Mouse (Mus musculus): ENCODE results near the gene Tbc1d10c.

Tbc1d10c gene

GRCm38 (mm10) chr19:4159049-4159448, 32.0 kb downstream of the Tbc1d10c start:
- DNase-seq (ENCODE audit: low spot score) = no peak

DNA sequence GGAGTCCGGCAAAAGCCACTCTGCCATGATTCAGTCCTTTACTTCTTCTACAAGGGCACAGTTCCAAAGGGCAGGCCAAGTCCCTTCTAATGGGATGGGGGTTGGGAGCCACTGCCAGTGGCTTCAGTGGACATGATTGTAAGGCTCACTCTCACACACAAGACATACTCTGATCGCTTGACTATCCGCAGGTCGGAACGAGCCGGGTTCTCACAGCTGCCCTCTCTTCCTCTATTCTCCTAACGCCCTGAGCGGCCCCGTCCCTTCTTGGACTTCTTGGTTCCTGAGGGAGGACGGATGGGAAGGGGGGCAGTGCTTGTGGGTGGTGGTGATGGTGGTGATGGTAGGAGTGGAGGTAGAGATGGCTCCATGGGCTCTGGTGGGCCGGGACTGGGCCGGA, 34.3 kb downstream of the Tbc1d10c start:
- no peak for DNase-seq (ENCODE audit: low spot score)

DNA sequence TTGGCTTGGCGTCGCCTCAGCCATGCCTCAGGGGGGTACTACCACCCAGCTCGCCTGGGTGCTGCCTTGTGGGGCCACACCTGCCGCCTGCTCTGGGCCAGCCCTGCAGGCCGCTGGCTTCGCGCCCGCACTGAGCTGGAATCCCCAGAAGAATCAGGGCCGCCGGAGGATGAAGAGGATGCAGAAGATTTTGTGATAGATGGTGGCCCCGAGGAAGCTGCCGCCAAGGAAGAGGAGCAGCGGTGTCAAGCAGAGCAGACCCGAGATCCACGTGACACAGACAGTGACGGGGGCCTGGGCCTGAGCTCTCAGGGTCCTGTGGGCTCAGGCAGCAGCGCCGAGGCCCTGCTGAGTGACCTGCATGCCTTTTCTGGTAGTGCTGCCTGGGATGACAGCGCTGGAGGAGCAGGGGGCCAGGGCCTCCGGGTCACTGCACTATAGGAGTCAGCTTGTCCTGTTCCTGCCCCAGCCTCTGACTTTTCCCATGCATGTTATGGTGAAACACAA, 35.0 kb downstream of the Tbc1d10c start:
- no peak for DNase-seq (ENCODE audit: low spot score)

GRCm38 (mm10) chr19:4155223-4156072, 35.6 kb downstream of the Tbc1d10c start:
- DNase-seq (ENCODE audit: low spot score) = no peak

DNA sequence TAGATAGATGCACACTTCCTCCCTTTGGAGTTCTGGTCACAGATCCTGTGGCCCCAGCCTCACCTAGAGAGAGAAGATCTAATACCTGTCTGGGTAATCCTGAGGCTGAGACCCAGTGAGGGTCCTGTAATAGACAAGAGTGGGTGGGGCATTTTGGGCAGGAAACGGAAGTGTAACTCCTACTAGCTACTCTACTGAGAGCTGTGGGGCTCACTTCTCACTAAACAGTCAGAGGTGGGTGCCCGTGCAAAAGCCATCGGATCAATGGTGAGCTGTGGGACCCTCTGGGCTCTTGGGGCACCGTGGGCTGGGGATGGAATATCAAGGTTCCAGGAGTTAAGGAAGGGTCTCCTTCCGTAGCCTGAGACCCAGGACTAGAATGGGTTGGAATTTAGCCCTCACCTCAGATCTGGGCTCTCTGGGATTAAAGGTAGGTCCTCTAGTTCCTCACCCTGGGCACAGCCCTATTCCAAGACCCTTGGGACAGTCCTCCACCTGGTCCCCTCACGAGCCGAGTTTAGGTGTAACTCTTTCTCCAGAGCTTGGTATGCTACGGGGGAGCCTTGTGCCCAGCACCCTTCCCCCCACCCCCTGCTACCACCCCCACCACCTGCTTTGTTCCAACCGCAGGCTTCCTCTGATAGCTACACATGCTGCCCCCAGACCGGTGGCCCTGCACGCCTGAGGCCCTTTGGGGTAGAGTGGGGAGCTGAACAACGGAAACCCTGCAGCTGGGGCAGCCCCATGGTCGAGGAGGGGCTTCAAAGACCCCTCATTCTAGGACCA, 36.5 kb downstream of the Tbc1d10c start:
- DNase-seq (ENCODE audit: low spot score) = no peak

DNA sequence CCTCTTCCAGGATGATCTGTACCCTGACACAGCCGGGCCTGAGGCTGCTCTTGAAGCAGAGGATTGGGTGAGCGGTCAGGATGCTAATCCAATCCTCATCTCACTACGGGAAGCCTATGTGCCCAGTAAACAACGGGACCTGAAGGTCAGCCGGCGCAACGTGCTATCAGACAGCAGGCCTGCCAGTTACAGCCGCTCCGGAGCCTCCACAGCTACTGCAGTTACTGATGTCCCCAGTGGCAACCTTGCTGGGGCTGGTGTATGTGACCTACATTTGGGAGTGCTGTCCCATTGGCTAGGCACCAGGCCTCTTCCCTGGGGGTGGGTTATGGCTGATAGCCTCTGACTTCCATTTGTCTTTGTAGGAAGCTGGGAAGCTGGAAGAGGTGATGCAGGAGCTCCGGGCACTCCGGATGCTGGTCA, 37.8 kb downstream of the Tbc1d10c start, which contains the start of gene Ptprcap:
Gene Ptprcap (plus strand): TSS at position 373 of the 423 bp plus-strand sequence.
- peak; percentile 36 for DNase-seq (ENCODE audit: low spot score)

DNA sequence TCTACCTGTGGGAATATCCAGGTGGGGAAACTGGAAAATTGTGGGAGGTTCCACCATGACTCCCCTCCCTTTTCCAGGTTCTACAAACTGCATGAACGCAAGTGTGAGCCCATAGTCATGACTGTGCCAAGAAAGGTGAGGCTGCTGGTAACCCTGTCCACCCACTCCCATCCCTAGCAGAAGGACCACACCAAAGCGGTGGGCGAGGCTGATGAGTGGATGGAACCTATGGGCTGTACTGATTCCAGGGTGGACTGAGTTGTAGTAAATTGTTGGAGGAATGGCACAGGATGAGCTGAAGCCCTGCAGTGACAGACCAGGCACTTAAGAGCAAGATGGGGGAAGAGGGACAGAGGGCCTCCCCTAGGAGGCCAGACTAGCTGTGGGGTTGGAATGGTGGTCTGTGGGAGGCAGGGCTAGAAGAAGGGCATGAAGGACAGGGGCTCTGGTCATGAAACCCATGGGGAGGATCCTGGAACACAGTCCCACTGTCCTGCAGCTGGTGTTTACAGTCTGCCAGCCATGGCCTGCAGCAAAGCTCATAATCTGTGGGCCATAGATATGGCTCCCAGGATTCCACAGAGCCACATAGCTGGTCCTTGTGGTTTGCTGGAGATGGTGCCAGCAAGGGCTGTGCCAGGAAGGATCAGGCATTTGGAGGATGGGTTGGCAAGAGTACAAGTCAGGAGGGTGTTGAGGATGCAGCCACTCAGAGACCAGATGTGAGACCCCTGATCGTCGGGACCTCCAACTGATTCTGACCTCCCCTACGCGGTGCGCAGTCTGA, 38.4 kb downstream of the Tbc1d10c start:
- DNase-seq (ENCODE audit: low spot score) = no peak

DNA sequence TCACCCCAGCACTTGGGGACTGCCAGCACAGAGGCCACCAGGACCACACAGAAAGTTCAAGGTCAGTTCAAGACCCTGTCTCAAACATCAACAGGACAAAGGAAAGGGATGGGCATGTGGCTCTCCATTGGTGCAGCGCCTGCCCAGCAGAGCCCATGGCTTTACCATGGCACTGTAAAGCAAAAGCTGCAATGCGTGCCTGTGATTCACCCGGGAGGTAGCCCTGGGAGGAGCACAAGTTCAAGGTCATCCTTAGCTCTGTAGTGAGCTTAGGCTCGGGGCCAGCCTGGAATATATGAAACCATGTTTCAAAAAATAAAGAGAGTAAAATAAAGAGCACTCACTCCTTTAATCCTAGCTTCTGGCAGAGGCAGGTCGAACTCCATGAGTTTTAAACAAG, 39.2 kb downstream of the Tbc1d10c start:
- DNase-seq (ENCODE audit: low spot score) = no peak

GRCm38 (mm10) chr19:4151488-4151860, 39.6 kb downstream of the Tbc1d10c start:
- no peak for DNase-seq (ENCODE audit: low spot score)

DNA sequence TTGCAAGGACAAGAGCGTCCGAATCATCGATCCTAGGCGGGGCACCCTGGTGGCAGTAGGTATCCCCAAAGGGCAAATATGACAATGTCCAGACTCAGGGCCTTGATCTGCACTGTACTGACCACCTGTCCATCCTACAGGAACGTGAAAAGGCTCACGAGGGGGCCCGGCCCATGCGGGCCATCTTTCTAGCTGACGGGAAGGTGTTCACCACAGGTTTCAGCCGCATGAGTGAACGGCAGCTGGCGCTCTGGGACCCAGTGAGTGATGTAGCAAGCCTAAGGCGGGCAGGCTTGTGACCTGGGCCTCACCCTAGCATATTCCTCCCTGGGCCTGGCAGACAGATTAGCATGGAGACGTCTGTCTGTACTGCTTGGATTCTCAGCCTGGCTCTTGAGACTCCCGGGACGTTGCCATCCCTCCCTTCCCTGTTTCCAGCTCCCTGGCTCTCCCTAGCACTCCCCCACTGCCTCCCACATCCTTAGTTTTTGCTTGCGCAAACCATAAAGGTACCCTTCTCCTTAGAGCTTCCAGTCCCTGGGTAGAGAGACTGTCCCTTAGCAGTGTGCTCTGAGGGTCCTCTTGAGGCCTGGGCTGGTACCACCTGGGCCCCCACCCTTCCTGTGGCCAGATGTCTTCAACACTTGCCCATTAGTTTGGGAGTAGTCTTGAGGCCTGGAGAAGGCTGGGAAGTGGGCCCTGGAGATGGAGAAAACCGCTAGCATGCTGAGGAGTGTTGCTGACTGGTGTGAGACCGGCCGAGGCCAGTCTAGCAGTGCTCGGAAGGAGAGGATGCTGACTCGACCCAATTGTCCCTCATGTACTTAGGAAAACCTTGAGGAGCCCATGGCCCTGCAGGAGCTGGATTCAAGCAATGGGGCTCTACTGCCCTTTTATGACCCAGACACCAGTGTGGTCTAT, 40.3 kb downstream of the Tbc1d10c start:
- no peak for DNase-seq (ENCODE audit: low spot score)

GRCm38 (mm10) chr19:4149764-4150461, 41.2 kb downstream of the Tbc1d10c start:
- no peak for DNase-seq (ENCODE audit: low spot score)

DNA sequence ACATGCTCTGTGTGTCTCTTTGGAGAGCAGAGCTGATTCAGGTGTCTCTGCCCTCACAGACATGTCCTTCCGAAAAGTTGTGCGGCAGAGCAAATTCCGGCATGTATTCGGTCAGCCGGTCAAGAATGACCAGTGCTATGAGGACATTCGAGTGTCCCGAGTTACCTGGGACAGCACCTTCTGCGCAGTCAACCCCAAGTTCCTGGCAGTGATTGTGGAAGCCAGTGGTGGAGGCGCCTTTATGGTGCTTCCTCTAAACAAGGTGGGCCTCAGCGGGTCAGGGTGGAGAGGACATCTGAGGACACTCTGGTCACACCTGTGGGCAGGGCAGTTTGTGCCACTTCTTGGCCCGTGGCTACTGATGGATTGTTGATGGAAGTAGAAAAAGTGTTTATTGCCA, 41.8 kb downstream of the Tbc1d10c start:
- no peak for DNase-seq (ENCODE audit: low spot score)

DNA sequence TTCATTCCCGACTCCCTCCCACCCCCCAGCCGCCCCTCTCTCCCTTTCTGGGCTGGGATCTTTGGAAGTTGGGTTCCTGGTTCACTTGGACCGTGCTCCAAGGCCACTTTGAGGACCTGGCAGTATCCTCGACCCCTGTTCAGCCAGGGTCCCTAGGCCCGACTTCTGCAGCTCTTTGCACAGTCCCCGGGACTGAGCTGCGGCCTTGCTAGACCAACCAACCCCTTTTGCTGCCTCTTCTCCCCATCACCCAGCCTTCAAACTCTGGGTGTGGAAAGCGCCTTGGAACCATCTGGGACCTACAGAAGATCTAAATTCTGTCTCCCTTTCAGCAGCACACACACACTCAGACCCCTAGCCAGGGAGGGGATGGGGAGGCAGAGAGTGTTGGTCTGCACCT, 42.3 kb downstream of the Tbc1d10c start:
- DNase-seq (ENCODE audit: low spot score) = no peak

GRCm38 (mm10) chr19:4148491-4148806, 42.6 kb downstream of the Tbc1d10c start, which contains the start of gene Coro1b:
TSS of gene Coro1b (plus strand) at chr19:4148619.
- DNase-seq (ENCODE audit: low spot score) = peak; percentile 95

- no peak for DNase-seq (ENCODE audit: low spot score)
Observed at GRCm38 (mm10) chr19:4147782-4148490, 43.1 kb downstream of the Tbc1d10c start.

GRCm38 (mm10) chr19:4147022-4147405, 44.1 kb downstream of the Tbc1d10c start:
- DNase-seq (ENCODE audit: low spot score) = no peak

DNA sequence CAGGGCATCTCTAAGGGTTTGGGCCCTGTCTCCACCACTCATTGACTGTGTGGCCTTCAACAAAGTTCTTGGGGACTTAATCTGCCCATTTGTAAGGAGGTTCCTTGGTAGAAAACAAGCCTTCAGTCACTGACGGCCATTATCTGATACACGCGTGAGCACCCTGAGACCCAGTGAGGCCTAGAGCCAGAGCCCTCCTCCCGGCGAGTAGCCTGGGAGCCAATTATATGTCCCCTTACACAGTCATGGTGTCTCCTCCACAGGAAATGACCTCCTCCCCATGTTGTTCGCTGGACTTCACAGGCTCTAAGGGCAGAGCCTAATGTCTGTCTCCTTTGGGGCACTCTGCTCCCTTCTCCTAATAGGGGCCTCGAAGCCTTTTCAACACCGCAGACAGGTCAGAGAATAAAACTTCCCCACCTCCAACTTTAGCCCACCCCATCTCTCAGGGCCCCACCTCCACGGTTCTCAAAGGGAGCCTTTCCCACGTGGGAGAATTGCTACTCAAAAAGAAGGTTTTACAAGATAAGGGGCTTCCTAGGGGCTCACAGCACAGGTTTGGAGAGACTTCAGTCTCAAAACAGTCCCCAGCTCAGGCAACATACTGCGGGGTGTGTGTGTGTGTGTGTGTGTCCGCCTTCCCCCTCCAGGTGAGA, 44.6 kb downstream of the Tbc1d10c start:
- no peak for DNase-seq (ENCODE audit: low spot score)

DNA sequence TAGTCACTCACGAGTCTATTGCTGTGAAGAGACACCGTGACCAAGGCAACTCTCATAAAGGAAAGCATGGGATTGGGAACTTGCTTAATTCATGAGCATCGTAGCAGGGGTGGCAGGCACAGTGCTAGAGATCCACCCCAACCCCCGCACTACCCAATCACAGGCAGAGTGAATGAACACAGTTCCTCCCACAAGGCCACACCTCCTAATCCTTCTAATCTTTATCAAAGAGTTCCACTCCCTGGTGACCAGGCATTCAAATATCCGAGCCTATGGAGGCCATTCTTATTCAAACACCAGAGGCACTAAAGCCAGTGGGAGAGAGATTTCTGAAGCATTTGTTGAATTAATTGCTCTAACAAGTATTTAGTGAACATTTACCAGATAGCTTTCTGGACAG, 45.1 kb downstream of the Tbc1d10c start:
- DNase-seq (ENCODE audit: low spot score) = no peak
